Mouse (Mus musculus) intestine, postnatal 0 days (tissue): ENCODE measurements around the gene Napsa. TPM values are rescaled to one million over a fixed set of nuclear protein-coding genes. Genes with fewer than 3 reads are reported as not detected.

Experiments
- ATAC-seq: fragments of 200-750 bp; cut with Nextera tagmentation; 2 replicates; pipeline ENCODE4 v1.8.0; 2017; ENCODE audit warnings: mild to moderate bottlenecking, moderate TSS enrichment, moderate library complexity
- H3K27ac ChIP-seq: fragments of 300-500 bp; sonication (generic); 2 replicates; pipeline ENCODE4 v1.5.1; 2014; ENCODE audit warnings: mild to moderate bottlenecking, low read depth, low read length, moderate library complexity
- H3K27me3 ChIP-seq: fragments of 300-500 bp; sonication (generic); replicated peaks from 2 replicates; pipeline ENCODE4 v1.6.1; 2014; ENCODE audit warnings: low read length, mixed read lengths; ENCODE audit not compliant: control insufficient read depth, insufficient read depth
- H3K36me3 ChIP-seq: fragments of 300-500 bp; sonication (generic); 2 replicates; pipeline ENCODE4 v1.6.1; 2014; ENCODE audit warnings: mild to moderate bottlenecking, moderate library complexity; ENCODE audit not compliant: control insufficient read depth, insufficient read depth
- H3K4me1 ChIP-seq: fragments of 300-500 bp; sonication (generic); replicated peaks from 2 replicates; pipeline ENCODE4 v1.6.1; 2014; ENCODE audit warnings: antibody characterized with exemption, low read length, mixed read lengths; ENCODE audit not compliant: control insufficient read depth, insufficient read depth
- H3K4me2 ChIP-seq: fragments of 300-500 bp; sonication (generic); replicated peaks from 2 replicates; pipeline ENCODE4 v1.6.1; 2014; ENCODE audit warnings: low read depth, mild to moderate bottlenecking, moderate library complexity
- H3K4me3 ChIP-seq: fragments of 300-500 bp; sonication (generic); 2 replicates; pipeline ENCODE4 v1.5.1; 2014; ENCODE audit warnings: low read depth, low read length
- H3K9ac ChIP-seq: fragments of 300-500 bp; sonication (generic); 2 replicates; pipeline ENCODE4 v1.6.1; 2014; ENCODE audit warnings: mild to moderate bottlenecking, low read depth, low read length
- H3K9me3 ChIP-seq: fragments of 300-500 bp; sonication (generic); 2 replicates; pipeline ENCODE4 v1.6.1; 2016; ENCODE audit warnings: mixed run types; ENCODE audit not compliant: control insufficient read depth
- CTCF ChIP-seq: sonication (generic); IDR thresholded peaks from 2 replicates; pipeline ENCODE4 v1.5.1; 2016; ENCODE audit warnings: low read depth, mild to moderate bottlenecking, control low read depth, antibody characterized with exemption, moderate library complexity
- WGBS: fragments of 180-500 bp; shearing (Covaris S2); extraction: QIAGEN DNeasy Blood & Tissue Kit; methylation state at CpG from one replicate; pipeline ENCODE4 v1.1.7; 2014; 5-methylcytosine and 5-hydroxymethylcytosine counted together
- polyA plus RNA-seq: library from polyadenylated mRNA; unstranded; fragments of >200 nt; fragmentation: Nextera tagmentation; extraction: Ambion mirVana; gene quantifications from 2 replicates; pipeline ENCODE4 v1.2.1, GENCODE M21; 2015

The Napsa gene
- polyA plus RNA-seq, 1 experiment from 2014 or later: 0.99 TPM

- Histone ChIP-seq H3K4me2 (no peak overlapping the region), H3K27ac (no peak overlapping the region; the same call in 1 of the 2 replicates), H3K9ac (no peak overlapping the region), H3K4me3 (no peak overlapping the region), H3K36me3 (peaks cover 33% of the 10 kb centered on the region), H3K9me3 (no peaks in the 10 kb centered on the region), H3K27me3 (no peaks in the 10 kb centered on the region), H3K4me1 (no peaks in the 10 kb centered on the region)
- no peak for TF ChIP-seq CTCF
- no peak for ATAC-seq
- WGBS: 89% methylated on average over 22 of the region's 22 CpGs
Measured at GRCm38 (mm10) chr7:44551731-44552130, 20.4 kb upstream of the Napsa start.

GRCm38 (mm10) chr7:44552141-44552908 lies 19.9 kb upstream of the Napsa start:
- Histone ChIP-seq H3K4me2 (peak overlapping the region; percentile 63), H3K27me3 (no peaks in the 10 kb centered on the region), H3K36me3 (peaks cover 33% of the 10 kb centered on the region), H3K4me1 (no peaks in the 10 kb centered on the region), H3K27ac (no peak overlapping the region), H3K9me3 (no peaks in the 10 kb centered on the region), H3K9ac (no peak overlapping the region), H3K4me3 (no peak overlapping the region; the same call in 1 of the 2 replicates)
- TF ChIP-seq CTCF: no peak
- WGBS: 88% methylated on average over 31 of the region's 31 CpGs
- ATAC-seq: no peak

- H3K27ac ChIP-seq: peak overlapping the region; percentile 95
- H3K9ac ChIP-seq: peak overlapping the region; percentile 56
- ATAC-seq: peak; percentile 78
- H3K9me3 ChIP-seq: no peaks in the 10 kb centered on the region
- no peaks in the 10 kb centered on the region for H3K4me1 ChIP-seq
- no peak for TF ChIP-seq CTCF
- peak overlapping the region; percentile 63 for H3K4me2 ChIP-seq
- H3K36me3 ChIP-seq: peaks cover 33% of the 10 kb centered on the region
- WGBS: under 1% methylated on average over 32 of the region's 32 CpGs
- H3K27me3 ChIP-seq: no peaks in the 10 kb centered on the region
- H3K4me3 ChIP-seq: peak overlapping the region; percentile 61
Measured at GRCm38 (mm10) chr7:44553196-44553764, 18.9 kb upstream of the Napsa start.

- Histone ChIP-seq H3K4me1 (no peaks in the 10 kb centered on the region), H3K27ac (peak within 1 kb of the TSS; percentile 95), H3K4me2 (peak within 1 kb of the TSS; percentile 70), H3K9ac (peak within 1 kb of the TSS; percentile 56), H3K4me3 (peak within 1 kb of the TSS; percentile 61), H3K9me3 (no peaks in the 10 kb centered on the region), H3K27me3 (no peaks in the 10 kb centered on the region), H3K36me3 (peaks cover 33% of the 10 kb centered on the region)
- under 1% methylated on average over 22 of the region's 22 CpGs for WGBS
- TF ChIP-seq CTCF: 0 out of 2 replicates have a peak, but pooled peaks have one; percentile 4
- peak; percentile 84 for ATAC-seq
Measured at GRCm38 (mm10) chr7:44553826-44554225, 18.4 kb upstream of the Napsa start, which contains the start of gene Nr1h2. Gene Nr1h2, minus strand, starts transcription at chr7:44553951.

- Histone ChIP-seq H3K27me3 (no peaks in the 10 kb centered on the region), H3K4me1 (no peaks in the 10 kb centered on the region), H3K9me3 (no peaks in the 10 kb centered on the region), H3K9ac (no peak overlapping the region), H3K4me2 (no peak overlapping the region), H3K4me3 (no peak overlapping the region), H3K27ac (peak overlapping the region; percentile 70), H3K36me3 (no peaks in the 10 kb centered on the region)
- no peak for TF ChIP-seq CTCF
- WGBS: 64% methylated on average over 2 of the region's 2 CpGs
- ATAC-seq: no peak
Measured at GRCm38 (mm10) chr7:44557629-44558028, 14.6 kb upstream of the Napsa start.
